Mouse (Mus musculus): ENCODE results near the gene Siah1a. TPM values are rescaled to one million over a fixed set of nuclear protein-coding genes. Genes with fewer than 3 reads are reported as not detected.

Gene Siah1a
- polyA plus RNA-seq, 1 experiment from 2014 or later: 54.3 TPM

Other genes starting within 250 kb of the Siah1a start
- not detected in 2 replicates for gene Abcc12, start 165.2 kb downstream of the Siah1a start, polyA plus RNA-seq (2016; fragmentation: Nextera tagmentation; extraction: Ambion mirVana)
- 48.7 and 50.1 TPM in 2 replicates for gene Lonp2, start 121.9 kb downstream of the Siah1a start, polyA plus RNA-seq (2016; fragmentation: Nextera tagmentation; extraction: Ambion mirVana)
- gene Gm10638, start 235 bp downstream of the Siah1a start, polyA plus RNA-seq (2016; fragmentation: Nextera tagmentation; extraction: Ambion mirVana): 3.5 and 4.3 TPM in 2 replicates
- gene N4bp1, start 139.3 kb upstream of the Siah1a start, polyA plus RNA-seq (2016; fragmentation: Nextera tagmentation; extraction: Ambion mirVana): 9.5 and 10.6 TPM in 2 replicates

All from forebrain, embryonic 10.5 days (tissue).